Mouse (Mus musculus) brain, embryonic 18.5 days (tissue): ENCODE measurements around the gene Daam1.

Source experiments
- DNase-seq: peaks from one replicate; pipeline ENCODE4 v3.0.0-alpha.2; 2012; ENCODE audit warnings: low read depth, low spot score

The Daam1 gene

DNA sequence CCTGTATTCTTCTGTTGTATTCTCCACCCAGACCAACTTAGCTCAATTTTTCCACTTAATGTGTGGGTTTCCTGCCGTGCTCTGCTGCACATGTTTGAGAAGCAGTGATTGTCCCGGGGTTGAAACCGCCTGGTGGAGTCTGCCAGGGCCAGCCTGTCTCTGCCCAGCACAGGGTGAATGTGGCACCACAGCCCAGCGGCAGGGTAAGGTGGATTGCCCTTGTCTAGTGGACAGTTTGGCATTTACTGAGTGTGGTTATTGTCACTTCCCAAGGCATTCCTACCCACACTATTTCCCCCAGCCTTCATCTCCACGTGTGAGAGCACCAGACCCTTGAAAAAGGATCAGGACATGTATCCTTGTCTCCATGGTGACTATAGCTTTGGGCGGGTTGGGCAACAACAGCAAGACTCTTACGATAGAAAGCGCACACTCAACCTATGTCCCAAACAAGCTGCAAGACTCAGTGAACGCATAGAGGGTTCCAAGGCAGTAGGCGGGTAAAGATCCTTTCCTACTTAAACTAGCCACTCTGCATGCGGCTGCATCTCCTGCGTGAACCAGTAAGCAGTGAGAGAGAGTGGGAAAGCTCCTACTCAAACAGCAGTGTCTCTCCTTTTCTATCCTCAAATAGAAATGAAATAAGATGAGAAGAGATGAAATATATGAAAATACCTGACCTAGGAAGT is 139.2 kb downstream of the Daam1 start:
- DNase-seq = no peak

DNA sequence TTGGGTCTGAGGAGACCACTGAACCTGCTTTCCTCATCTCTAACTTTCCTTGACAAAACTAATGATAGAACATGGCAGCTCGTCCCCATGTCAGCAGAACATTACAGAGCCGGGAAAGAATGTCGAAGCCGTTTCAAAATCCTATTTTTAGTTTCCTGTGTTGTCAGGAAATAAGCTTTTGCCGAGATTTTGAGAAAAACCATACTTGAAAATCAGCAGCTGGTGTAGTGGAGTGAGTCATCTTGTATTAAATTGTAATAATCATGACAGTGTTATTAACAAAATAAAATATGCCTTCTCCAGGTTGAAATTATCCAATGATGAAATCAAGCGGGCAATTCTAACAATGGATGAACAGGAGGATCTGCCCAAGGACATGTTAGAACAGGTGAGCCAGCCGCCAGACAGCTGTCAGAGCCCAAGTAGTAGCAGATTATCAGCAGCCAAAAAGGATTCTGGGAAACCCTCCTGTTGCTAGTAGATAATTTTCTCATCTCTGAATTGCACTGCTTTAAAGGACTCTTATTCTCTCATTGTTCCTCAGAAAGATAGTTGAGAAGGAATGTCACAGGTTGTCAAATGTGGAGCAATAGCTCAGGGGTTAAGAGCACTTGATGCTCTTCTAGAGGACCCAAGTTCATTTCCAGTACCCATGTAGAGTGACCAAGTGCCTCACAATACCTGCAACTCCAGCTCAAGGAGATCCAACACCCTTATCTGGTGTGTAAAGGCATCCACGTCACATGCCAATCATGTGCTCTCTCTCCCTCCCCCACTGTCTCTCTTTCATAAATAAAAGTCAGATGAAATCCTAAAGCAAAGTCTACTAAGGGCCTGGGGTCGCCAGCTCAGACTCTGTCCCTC is 140.1 kb downstream of the Daam1 start:
- no peak for DNase-seq

DNA sequence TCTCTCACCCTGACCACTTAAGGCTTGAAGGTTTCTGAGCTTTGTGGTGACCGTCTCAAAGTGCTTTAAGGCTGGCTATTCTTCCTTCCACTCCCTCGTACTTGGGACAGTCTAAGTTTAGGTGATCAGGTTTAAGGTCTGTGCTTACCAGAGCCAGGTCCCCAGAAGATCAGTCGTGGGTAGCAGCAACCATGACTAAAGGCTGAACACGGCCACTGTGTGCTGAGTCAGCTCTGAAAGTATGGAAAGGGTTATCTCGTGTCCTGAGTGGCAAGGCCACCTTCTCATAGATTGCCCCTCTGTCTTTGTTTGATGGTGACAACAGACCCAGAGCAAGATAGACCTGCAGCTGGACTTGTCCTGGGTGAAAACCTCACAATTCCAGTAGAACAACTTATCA is 141.2 kb downstream of the Daam1 start:
- no peak for DNase-seq

DNA sequence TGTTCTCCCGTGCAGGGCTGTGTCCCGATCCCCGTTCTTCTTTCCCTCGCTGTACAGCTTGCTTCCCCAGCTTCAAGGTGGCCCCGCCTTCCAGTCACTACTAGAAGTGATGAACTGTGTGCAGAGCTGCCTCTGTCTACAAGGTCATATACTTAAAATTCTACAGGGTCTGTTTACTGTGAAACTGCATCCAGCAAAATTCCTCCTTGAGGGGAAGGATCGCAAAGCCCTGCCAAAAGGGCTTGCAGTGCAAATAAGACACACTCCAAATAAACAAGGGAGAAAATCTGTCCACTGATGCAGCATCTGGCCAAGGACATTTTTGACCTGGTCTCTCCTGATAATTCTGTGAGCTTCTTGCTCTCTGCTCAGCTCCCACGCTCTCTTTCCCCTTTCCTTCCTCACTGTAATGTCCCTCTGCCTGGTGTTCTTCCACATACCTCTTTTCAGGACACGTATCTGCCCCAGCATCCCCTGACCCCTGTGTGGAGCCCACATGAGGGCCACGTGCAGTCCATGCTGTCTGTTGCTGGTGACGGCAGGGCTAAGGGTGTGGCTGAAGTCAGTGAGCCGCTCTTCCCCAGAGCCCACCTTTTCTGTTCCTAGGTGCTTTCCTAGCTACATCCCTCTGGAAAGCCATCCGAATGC is 141.9 kb downstream of the Daam1 start:
- no peak for DNase-seq

DNA sequence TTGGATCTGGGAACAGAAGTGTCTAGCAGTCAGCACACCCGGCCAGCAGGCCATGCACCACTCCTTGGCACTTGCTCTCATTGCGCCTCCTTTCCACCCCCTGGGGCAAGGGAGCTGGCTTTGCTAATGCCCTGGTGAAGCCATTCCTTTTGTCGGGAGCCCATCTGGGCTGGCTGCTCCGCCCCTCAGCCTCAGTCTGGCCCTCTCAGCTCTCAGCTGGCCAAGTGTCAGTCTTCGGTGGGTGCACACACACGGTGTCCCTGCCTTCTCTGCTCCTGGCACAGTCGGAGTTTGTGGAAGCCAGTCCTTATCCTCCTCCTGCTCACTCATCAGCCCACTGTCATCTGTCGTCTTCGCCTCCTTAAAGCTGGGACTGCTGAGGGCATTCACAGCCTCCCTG is 142.7 kb downstream of the Daam1 start:
- no peak for DNase-seq

DNA sequence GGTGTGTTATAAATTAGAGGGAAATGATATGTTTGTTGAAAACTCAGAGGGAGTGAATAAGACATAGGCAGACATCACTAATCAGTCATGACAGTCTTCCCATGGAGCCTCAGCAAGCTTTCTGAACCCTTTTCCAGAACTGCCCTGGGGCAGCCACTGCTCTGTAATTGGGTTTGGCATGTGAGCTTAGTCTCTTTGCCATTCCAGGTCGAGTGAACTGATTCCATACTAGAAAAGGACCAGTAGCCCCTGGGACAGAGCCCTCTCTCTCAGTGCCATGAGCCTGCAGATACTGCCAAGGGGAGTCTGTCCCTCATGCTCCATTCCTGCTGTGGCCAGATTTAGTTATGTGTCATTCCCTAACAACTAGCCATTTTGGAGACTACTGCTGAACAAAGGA is 144.7 kb downstream of the Daam1 start:
- DNase-seq = no peak

- no peak for DNase-seq
Measured at GRCm38 (mm10) chr12:71976361-71976960, 145.6 kb downstream of the Daam1 start.

- DNase-seq = no peak
Measured at GRCm38 (mm10) chr12:71977364-71977763, 146.5 kb downstream of the Daam1 start.

DNA sequence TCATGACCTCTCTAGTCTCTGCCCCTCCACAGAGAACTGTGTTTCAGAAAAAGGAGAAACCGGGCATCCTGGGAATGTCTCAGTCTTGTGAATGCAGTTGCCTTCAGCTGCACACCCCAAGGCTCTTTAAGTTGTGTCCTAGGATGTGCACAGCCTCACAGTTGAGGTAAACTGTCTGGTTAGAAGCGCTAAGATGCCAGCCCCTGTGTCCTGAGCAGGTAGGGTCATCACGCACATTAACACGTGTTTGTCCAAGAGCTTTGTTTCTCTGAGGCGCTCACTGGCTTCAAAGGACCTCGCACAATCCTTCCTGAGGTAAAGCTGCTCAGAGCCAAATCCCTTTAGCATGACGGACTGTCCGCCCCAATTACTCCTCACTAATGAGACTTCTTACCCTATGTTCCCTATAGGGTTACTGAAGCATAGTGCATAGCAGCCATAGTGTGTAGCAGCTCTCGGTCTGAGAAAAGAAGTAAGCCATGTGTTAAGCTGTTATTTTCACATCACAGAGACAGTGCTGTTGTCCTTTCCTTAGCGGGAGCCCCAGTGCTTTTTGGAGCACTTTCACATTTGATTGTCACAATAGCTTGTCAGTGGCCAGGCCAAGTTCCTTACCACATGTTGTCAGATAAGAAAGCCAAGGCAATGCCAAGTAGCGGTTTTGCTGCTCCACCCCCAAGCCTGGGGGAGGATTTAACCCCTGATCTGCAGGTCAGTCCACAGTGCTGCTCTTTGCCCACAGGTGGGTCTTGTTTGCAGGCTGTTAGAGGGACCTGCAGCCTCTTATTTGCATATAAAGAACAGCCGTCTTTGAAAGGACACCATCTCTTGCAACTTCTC is 147.9 kb downstream of the Daam1 start:
- DNase-seq = no peak

DNA sequence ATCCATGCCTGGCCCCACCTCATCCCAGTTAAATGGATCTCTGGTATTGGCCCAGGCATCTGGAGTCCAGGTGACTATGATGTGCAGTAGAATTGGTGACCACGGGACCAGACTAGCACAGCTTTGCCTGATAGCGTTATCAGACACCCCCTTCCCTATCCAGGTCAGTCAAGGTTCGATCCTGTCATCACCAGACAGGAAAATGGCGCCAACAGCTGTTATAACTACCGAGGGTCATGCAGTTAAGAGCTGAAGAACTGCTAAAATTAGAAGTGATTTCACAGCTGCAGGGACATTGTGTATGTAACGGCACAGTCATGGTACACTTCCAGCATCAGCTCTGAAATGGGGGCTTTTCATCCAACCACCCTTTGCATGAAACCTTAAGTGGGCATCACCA is 149.3 kb downstream of the Daam1 start:
- DNase-seq = no peak

DNA sequence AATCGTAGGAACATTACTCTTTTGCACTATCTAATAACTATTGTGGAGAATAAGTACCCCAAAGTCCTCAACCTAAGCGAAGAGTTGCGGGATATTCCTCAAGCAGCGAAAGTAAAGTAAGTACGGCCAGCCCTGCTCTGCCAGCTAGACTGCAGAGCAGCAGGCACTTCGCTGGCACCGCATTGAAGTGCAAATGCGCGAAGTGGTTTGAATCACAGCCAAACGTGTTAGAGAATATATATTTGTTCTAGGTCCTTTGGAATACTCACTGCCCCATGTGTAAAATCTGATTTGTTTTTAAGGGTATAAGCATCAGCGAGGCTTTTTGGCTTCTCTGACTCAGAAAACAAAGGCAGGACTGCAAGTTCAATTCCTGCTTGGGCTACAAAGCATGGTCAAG is 149.9 kb downstream of the Daam1 start:
- no peak for DNase-seq

DNA sequence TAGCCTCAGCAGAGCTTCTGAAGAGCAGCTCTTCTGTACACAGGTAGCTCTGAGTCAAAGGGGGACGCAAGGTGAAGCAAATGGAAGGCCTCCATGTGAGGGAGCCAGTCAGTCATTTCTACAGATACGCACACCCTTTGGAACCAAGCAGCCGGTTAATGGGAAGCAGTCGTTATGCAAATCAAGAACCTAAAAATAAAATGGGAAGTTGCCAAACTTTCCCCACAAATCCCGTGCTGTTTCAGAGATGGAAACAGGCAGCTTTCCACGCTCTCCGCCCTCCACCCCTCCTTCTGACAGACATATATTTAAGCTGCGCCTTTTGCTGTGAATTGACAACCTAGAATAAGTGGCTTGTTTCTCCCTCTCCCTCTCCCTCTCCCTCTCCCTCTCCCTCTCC is 150.4 kb downstream of the Daam1 start:
- DNase-seq = peak; percentile 80

GRCm38 (mm10) chr12:71981791-71982190 is 150.9 kb downstream of the Daam1 start:
- DNase-seq = no peak

GRCm38 (mm10) chr12:71983102-71983715 is 152.3 kb downstream of the Daam1 start:
- no peak for DNase-seq

GRCm38 (mm10) chr12:71987161-71987560 is 156.3 kb downstream of the Daam1 start:
- no peak for DNase-seq

- DNase-seq = no peak
Measured at GRCm38 (mm10) chr12:71987885-71988284, 157.0 kb downstream of the Daam1 start.

GRCm38 (mm10) chr12:71989596-71989995 is 158.7 kb downstream of the Daam1 start:
- no peak for DNase-seq

- no peak for DNase-seq
Measured at GRCm38 (mm10) chr12:71992599-71993210, 161.8 kb downstream of the Daam1 start.

DNA sequence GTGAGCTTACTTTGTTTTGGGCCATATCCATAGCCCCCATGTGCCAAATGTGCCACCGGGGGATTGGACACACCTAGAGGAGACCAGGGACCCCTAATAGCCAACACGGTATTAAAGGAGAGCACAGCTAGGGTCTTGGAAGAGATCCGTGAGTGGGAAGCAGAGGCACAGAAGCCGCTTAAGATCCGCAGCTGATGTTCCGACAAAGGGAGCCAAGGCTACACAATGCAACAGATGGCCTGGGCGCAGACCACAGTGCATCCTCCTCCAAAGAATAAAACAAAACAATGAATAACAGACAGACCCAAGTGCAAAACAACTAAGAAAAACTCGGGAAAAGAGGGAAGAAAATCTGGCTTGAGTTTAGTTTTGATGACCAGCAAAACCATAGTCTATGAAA is 165.0 kb downstream of the Daam1 start:
- no peak for DNase-seq

- no peak for DNase-seq
Measured at GRCm38 (mm10) chr12:71996920-71997319, 166.0 kb downstream of the Daam1 start.
